Mouse (Mus musculus) T-helper 1 cell (primary cell): ENCODE results near the gene Wdr83os.
"Not testable (repeated sequence)": the region's sequence is repeated elsewhere in the genome, so short reads cannot be mapped to it uniquely, and the experiment has no call there.

Source experiments
- in situ Hi-C: fragments of 300-600 bp; cut with MboI, MseI; formaldehyde crosslinking; loops from one replicate; pipeline ENCODE4 v1.15.1; 2025; ENCODE audit warnings: high pct_unique_total_duplicates

The Wdr83os gene

GRCm38 (mm10) chr8:85116984-85117383 is 36.4 kb downstream of the Wdr83os start:
- in situ Hi-C loops: no loop called here

- in situ Hi-C loops: no loop called here
Measured at GRCm38 (mm10) chr8:85119052-85119981, 38.8 kb downstream of the Wdr83os start.

GRCm38 (mm10) chr8:85120251-85120650 is 39.7 kb downstream of the Wdr83os start:
- in situ Hi-C loops: not testable (repeated sequence)

DNA sequence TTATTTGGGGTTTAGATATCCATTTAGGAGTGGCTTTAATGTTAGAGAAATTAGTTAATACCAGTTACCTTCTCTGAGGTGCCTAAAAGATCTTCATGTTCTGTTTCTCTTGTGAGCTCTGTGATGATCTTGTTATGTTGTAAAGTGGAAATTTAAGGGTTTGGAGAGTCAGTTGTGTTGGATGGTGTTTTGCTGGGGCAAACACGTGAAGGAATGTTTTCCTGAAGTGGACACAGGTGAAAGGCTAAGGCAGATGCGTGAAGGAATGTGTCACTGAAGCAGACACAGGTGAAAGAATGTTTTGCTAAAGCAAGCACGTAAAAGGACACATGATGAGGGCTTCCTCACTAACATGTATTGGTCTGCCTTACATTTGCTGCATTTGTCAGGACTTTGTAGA is 42.5 kb downstream of the Wdr83os start, which contains the start of gene Zfp791:
Gene Zfp791, minus strand, starts transcription at position 101 of the 400 bp plus-strand sequence.
- in situ Hi-C loops: no loop called here

DNA sequence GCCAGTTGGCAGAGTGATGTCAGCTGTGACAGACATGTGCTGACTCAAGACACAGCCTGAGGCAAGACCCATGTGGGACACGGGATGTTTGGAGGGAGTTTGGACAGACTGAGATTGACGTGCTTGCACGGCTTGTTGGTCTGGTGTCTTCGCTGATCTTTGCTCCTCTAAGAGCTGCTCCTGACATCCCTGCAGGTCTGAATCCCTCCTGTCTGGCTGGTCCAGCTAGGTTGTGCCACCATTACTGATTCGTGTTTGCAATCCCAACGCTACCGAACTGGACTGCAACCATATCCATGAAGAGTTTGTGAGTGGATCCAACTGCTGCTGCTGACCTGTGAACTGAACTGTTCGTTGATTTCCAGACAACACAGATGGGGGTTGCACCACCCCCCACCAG is 43.2 kb downstream of the Wdr83os start:
- in situ Hi-C loops: no loop called here
